Mouse (Mus musculus): ENCODE measurements at regions not wholly inside any gene's neighbourhood (a gene's known extent, or its start where the extent isn't known, plus 50 kb on each side); places are given as distances from the start of the nearest gene placed in this dataset.

DNA sequence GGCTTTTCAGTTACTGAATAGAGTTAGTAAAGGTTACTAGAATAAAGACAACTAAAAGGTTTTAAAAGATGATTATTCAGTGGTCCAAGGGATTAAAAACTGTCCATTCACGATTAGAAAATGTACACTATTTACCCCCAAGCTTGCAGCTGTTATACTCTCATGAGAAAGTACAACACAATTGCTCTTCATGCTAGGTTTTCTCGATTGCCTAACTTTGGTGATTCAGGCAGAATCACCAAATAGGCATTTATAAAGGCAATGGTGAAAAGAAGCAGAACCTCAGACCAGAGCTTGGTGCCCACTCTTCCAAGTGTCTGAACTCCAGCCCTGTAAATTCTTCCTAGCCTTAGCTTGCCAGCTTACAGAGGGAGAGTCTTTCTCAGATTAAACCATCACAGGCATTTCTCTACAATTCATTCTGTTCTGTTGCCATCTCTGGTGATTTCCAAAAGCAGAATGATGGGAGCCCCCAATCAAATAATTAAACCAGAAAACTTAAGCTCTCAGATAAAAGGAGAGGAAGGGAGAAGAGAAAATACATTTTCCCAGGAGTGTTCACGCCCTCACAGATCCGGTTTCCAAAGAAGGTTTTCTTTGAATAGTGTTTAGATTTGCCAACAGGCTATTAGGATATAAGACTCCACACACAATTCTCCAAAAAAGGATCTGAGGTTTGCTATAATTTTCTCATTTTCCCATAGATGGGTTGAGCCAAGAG is 657.0 kb downstream of the Slc22a22 start:
- TF ChIP-seq ZC3H11A (IDR thresholded peaks at IDR 0.05; ENCODE audit: borderline replicate concordance, low read depth, low read length) (no peak), CHD2 (IDR thresholded peaks at IDR 0.05; ENCODE audit: low read depth, low read length) (no peak), HCFC1 (IDR thresholded peaks at IDR 0.05; ENCODE audit: borderline replicate concordance, insufficient read depth, low read length) (no peak)

Data from ES-E14 (cell line).